Mouse (Mus musculus) layer of hippocampus, adult 11-12 months (tissue): ENCODE data around the gene Defb11.
"Not testable (repeated sequence)": the region's sequence is repeated elsewhere in the genome, so short reads cannot be mapped to it uniquely, and the experiment has no call there.

Experiments
- DNase-seq: peaks from one replicate; pipeline ENCODE4 v3.0.0; 2022; ENCODE audit warnings: low spot score

Gene Defb11

DNA sequence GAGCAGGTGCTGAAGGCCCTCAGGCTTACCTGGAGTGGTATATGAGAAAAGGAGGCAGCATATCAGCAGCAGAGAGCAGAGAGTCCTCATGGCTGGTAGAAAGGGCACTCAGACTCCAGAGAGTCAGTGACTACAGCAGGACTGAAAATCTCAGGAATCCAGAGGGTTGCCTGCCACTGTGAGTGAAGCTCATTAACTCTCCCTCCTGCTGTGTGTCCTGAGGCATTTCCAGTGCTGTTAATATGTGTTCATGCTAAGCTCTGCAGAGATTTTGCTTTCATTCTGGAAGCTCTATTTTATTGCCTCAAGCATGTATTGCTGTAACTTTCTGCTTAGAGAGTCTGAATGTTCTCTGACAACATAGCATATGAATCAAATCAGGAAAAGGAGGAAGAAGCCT is at the start of gene Defb11:
Defb11 (minus strand) TSS at position 123 of the 400 bp plus-strand sequence.
- DNase-seq = not testable (repeated sequence)

DNA sequence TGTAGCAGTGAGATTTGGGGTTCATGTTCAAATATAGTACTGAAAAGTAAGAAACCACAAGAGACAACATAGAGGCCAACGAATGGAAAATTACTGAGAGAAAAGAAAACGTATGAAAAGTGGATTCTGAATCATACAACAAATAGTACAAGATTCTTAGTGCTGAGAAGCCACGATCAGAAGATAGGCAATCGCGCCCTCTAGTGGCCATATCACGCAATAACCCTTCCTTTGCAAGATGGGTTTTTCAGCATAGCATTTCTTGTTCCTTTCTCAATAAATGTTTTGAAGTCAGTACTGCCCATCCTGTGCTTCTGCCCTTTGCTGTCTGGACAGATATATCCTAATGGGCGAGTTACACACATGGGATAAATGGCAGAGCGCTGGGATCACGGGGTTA is 49.1 kb upstream of the Defb11 start:
- peak; percentile 45 for DNase-seq

GRCm38 (mm10) chr8:21947311-21948017 is 41.3 kb upstream of the Defb11 start:
- DNase-seq = no peak

- DNase-seq = no peak
Measured at GRCm38 (mm10) chr8:21946462-21946861, 40.2 kb upstream of the Defb11 start, which contains the start of gene Defb13. Defb13 (plus strand) TSS chr8:21946762.

DNA sequence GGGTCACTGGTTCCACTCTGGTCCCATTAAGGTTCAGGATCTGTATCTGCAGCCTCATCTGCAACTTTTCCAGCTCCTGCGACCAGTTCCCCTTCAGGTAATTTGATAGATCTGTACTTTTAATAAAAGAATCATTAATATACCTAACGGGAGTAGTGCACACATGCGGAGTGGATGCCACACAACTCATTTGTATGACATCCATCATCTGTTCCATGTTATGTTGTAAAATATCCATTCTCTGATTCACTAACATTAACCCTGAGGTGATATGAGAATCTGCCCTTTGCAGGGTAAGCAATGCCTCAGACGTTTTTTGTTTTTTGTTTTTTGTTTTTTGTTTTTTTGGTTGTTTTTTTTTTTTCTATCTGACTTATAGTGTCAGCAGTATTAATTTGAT is 31.8 kb upstream of the Defb11 start, which contains the start of gene Defb35:
Defb35 (plus strand) TSS at position 301 of the 400 bp plus-strand sequence.
- not testable (repeated sequence) for DNase-seq

DNA sequence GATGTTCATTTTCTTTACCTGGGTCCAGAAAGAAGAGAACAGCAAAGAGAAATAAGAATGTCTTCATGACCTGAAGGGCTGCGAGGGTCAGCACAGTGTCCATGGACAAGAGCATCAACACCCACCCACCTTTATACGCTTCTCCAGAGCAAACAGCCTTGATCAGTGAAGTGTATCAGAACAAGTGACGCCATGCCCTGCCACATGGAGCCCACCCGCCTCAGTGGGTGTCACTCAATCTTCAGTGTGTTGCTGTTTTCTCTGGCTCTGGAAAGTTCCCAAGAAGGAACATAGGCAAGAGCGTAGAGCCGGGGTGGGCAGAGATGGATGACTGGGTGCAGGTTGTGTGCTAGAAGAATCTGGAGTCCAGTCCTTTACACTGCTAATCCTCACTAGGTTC is 26.4 kb upstream of the Defb11 start, which contains the start of gene Defb15:
Defb15 (minus strand) TSS at position 101 of the 400 bp plus-strand sequence.
- no peak for DNase-seq

- not testable (repeated sequence) for DNase-seq
Measured at GRCm38 (mm10) chr8:21930754-21931153, 24.5 kb upstream of the Defb11 start.

- DNase-seq = peak; percentile 8
Measured at GRCm38 (mm10) chr8:21915625-21916024, 9.4 kb upstream of the Defb11 start.

DNA sequence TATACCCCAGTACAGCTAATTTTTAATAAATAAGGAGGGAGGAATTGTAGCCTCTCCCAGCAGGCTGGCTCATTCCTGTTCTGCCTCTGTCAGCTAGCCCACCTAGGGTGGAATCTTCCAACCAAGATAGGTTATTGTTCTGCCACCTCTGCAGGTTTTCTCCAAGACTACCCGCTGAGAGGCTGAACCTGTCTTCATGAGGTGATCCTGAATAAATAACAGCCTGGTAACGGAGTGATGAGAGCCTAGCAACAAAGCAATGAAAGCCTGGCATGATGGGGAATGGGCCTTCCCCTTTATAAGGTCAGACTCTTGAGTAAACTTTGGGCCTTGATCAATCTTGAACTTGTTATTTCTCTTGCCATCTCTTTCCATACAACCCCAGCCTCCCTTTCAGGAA is 6.3 kb upstream of the Defb11 start:
- DNase-seq = no peak

GRCm38 (mm10) chr8:21911931-21912330 is 5.7 kb upstream of the Defb11 start:
- DNase-seq = no peak

DNA sequence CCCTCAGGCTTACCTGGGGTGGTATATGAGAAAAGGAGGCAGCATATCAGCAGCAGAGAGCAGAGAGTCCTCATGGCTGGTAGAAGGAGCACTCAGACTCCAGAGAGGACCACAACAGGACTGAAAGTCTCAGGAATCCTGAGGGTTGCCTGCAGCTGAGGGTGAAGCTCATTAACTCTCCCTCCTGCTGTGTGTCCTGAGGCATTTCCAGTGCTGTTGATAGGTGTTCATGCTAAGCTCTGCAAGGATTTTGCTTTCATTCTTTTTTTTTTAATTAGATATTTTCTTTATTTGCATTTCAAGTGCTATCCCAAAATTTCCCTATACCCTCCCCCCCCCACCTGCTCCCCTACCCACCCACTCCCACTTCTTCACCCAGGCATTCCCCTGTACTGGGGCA is 20.9 kb downstream of the Defb11 start, which contains the start of gene Defb9:
Defb9 (minus strand) TSS at position 101 of the 400 bp plus-strand sequence.
- not testable (repeated sequence) for DNase-seq

DNA sequence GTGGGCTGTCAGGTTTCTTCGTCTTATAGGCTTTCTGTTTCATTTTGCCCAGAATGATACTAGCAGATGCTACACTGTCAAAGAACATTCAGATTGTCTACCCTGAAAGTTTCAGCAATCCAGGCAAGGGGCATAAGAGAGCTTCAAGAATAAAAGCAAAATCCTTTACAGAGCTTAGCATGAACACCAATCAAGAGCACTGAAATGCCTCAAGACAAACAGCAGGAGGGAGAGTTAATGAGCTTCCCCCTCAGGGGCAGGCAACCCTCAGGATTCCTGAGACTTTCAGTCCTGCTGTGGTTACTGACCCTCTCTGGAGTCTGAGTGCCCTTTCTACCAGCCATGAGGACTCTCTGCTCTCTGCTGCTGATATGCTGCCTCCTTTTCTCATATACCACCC is 47.6 kb downstream of the Defb11 start, which contains the start of gene Defb10:
Defb10 (plus strand) TSS at position 316 of the 400 bp plus-strand sequence.
- DNase-seq = not testable (repeated sequence)
